Mouse (Mus musculus): ENCODE results near the gene Mdm1. TPM values are rescaled to one million over a fixed set of nuclear protein-coding genes. Genes with fewer than 3 reads are reported as not detected.

Gene Mdm1
- polyA plus RNA-seq (2012; rRNA removed) = 42.4 and 48.0 TPM in 2 replicates

DNA sequence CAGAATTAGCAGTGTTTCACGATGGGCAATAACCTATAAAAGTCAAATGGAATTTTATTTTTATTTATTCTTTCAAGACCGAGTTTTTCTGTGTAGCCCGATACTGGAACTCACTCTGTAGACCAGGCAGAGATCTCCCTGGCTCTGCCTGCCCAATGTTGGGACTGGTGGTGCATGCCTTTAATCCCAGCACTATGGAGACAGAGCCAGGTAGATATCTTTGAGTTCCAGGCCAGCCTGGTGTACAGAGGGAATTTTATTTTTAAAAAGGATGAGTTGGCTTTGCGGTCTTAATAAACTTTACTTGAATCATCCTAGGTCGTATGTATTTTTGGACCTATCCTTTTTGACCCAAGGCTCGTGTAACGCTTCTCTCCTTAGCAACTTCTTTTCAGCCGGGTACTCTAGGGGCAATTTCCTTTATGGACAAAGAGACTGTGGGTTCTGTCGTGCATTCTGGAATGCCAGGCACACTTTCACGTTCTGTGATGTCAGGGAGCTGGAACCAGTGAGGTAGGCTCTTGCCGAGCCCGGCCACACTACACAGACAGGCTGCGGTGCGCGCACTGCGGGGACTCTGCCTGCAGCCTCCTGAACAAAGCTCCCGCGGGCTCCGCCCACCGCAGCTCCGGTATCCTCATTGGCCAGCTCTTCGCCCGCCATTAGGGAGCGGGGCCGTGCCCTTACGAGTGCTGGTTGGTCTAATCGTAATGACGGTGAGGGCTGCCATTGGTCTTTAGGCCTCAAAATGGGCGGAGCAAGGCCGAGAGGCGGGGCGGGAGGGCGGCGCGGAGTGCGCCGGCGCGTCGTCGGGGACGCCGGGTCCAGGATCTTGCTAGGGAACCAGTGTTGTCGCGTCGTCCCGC lies at the start of gene Mdm1:
Mdm1 (plus strand) TSS at position 794 of the 866 bp plus-strand sequence.

DNA sequence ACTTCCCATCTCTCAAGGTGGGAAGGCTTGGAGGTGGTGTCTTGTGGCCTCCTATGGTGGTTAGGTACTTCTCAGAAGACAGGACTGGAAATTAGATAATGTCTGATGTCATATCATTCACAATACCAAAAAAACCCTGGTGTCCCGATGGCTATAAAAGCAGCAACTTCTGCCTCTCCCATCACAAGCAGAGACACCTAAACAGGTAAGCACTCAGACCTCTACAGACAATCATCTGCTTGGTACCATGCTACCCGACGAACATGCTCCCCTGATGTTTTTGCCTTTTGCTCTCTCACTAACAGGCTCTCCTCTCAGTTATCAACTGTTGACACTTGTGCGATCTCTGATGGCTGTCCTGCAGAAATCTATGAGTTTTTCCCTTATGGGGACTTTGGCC lies 63.0 kb downstream of the Mdm1 start, which contains the start of gene Il22:
Il22 (plus strand) TSS at position 301 of the 400 bp plus-strand sequence.

Other genes starting within 250 kb of the Mdm1 start
- gene Il22, start 63.1 kb downstream of the Mdm1 start, polyA plus RNA-seq (2012; rRNA removed) = 0.13 and 0.15 TPM in 2 replicates
- gene Gm32717, start 99.0 kb downstream of the Mdm1 start, polyA plus RNA-seq (2012; rRNA removed) = 0.08 and 0.15 TPM in 2 replicates
- 0.08 and 0.15 TPM in 2 replicates for gene Gm32802, start 116.9 kb downstream of the Mdm1 start, polyA plus RNA-seq (2012; rRNA removed)
- not detected in 2 replicates for gene Iltifb, start 153.2 kb downstream of the Mdm1 start, polyA plus RNA-seq (2012; rRNA removed)
- gene Gm9040, start 185.2 kb downstream of the Mdm1 start, polyA plus RNA-seq (2012; rRNA removed) = not detected in 2 replicates
- not detected in 2 replicates for gene Gm9044, start 190.6 kb downstream of the Mdm1 start, polyA plus RNA-seq (2012; rRNA removed)
- gene Gm9045, start 196.0 kb downstream of the Mdm1 start, polyA plus RNA-seq (2012; rRNA removed) = 0.02 and 0.05 TPM in 2 replicates
- gene Gm9046, start 201.4 kb downstream of the Mdm1 start, polyA plus RNA-seq (2012; rRNA removed) = not detected in 2 replicates
- gene Gm9048, start 206.9 kb downstream of the Mdm1 start, polyA plus RNA-seq (2012; rRNA removed) = not detected in 2 replicates
- 0.02 and 0.05 TPM in 2 replicates for gene Gm9049, start 212.3 kb downstream of the Mdm1 start, polyA plus RNA-seq (2012; rRNA removed)